Mouse (Mus musculus): ENCODE results near the gene Sgo2a. TPM values are rescaled to one million over a fixed set of nuclear protein-coding genes. Genes with fewer than 3 reads are reported as not detected.

Gene Sgo2a
- total RNA-seq, 2 experiments from 2014 or later: 0.47 to 0.59 TPM

Other genes with a start within 250 kb of the Sgo2a start
- gene Spats2l, start 221.8 kb upstream of the Sgo2a start, total RNA-seq (2021): 10 to 100 TPM; 23.2 to 28.6 TPM
- 10 to 100 TPM; 14.9 to 20.2 TPM for gene Kctd18, start 23.0 kb downstream of the Sgo2a start, total RNA-seq (2021)
- 1 to 10 TPM; 3.0 to 3.9 TPM for gene Aox1, start 34.0 kb downstream of the Sgo2a start, total RNA-seq (2021)
- 1 to 10 TPM; 2.1 to 2.5 TPM for gene Aox3, start 117.2 kb downstream of the Sgo2a start, total RNA-seq (2021)
- gene Aox4, start 214.4 kb downstream of the Sgo2a start, total RNA-seq (2021): 1 to 10 TPM; 1.6 to 2.2 TPM

All from layer of hippocampus, postnatal 25 days (tissue).